Mouse (Mus musculus): ENCODE measurements around the gene Ankrd54. TPM values are rescaled to one million over a fixed set of nuclear protein-coding genes. Genes with fewer than 3 reads are reported as not detected.

Ankrd54 gene
- total and polyA plus RNA-seq, 2 experiments from 2014 or later = 14.1 to 27.1 TPM

- peaks cover 47% of the 10 kb centered on the region for H3K36me3 ChIP-seq (replicated peaks; ENCODE audit: control insufficient read depth, insufficient read depth, low read length)
- no peak overlapping the region for H3K4me3 ChIP-seq (ENCODE audit: low read depth, low read length)
- no peak for DNase-seq (ENCODE audit: low spot score)
- no peak overlapping the region for H3K4me2 ChIP-seq (ENCODE audit: low read depth, low read length)
- 92% methylated on average over 5 of the region's 5 CpGs for WGBS
- H3K27ac ChIP-seq (ENCODE audit: low read depth) = no peak overlapping the region
- no peak for ATAC-seq (ENCODE audit: insufficient read depth, low read depth)
- no peaks in the 10 kb centered on the region for H3K27me3 ChIP-seq (ENCODE audit: control insufficient read depth, insufficient read depth, low read length)
- H3K9me3 ChIP-seq (replicated peaks; ENCODE audit: control insufficient read depth, low read length) = no peaks in the 10 kb centered on the region
- no peak for TF ChIP-seq CTCF (IDR thresholded peaks at IDR 0.05; ENCODE audit: low read depth)
- TF ChIP-seq EP300 (IDR thresholded peaks at IDR 0.05; ENCODE audit: low read depth) = no peak
- no peaks in the 10 kb centered on the region for H3K4me1 ChIP-seq (ENCODE audit: control insufficient read depth, insufficient read depth)
- H3K9ac ChIP-seq (replicated peaks; ENCODE audit: low read depth, low read length) = no peak overlapping the region
These were observed 55.6 kb downstream of the Ankrd54 start for GRCm38 (mm10) chr15:79007059-79007458.

GRCm38 (mm10) chr15:79006638-79007037 is 56.1 kb downstream of the Ankrd54 start:
- H3K27me3 ChIP-seq (ENCODE audit: control insufficient read depth, insufficient read depth, low read length) = no peaks in the 10 kb centered on the region
- H3K4me1 ChIP-seq (ENCODE audit: control insufficient read depth, insufficient read depth) = no peaks in the 10 kb centered on the region
- no peak overlapping the region for H3K4me2 ChIP-seq (ENCODE audit: low read depth, low read length)
- H3K9ac ChIP-seq (replicated peaks; ENCODE audit: low read depth, low read length) = no peak overlapping the region
- no peak overlapping the region for H3K4me3 ChIP-seq (ENCODE audit: low read depth, low read length)
- TF ChIP-seq CTCF (IDR thresholded peaks at IDR 0.05; ENCODE audit: low read depth) (no peak), EP300 (IDR thresholded peaks at IDR 0.05; ENCODE audit: low read depth) (no peak)
- ATAC-seq (ENCODE audit: insufficient read depth, low read depth) (no peak), DNase-seq (ENCODE audit: low spot score) (no peak)
- H3K36me3 ChIP-seq (replicated peaks; ENCODE audit: control insufficient read depth, insufficient read depth, low read length) = peaks cover 52% of the 10 kb centered on the region
- WGBS = 78% methylated on average over 3 of the region's 3 CpGs
- H3K9me3 ChIP-seq (replicated peaks; ENCODE audit: control insufficient read depth, low read length) = no peaks in the 10 kb centered on the region
- no peak overlapping the region for H3K27ac ChIP-seq (ENCODE audit: low read depth)

GRCm38 (mm10) chr15:79005581-79005980 is 57.1 kb downstream of the Ankrd54 start:
- Histone ChIP-seq H3K27ac (ENCODE audit: low read depth) (no peak overlapping the region), H3K36me3 (replicated peaks; ENCODE audit: control insufficient read depth, insufficient read depth, low read length) (peaks cover 62% of the 10 kb centered on the region), H3K4me3 (ENCODE audit: low read depth, low read length) (no peak overlapping the region), H3K4me2 (ENCODE audit: low read depth, low read length) (no peak overlapping the region), H3K27me3 (ENCODE audit: control insufficient read depth, insufficient read depth, low read length) (no peaks in the 10 kb centered on the region), H3K4me1 (ENCODE audit: control insufficient read depth, insufficient read depth) (no peaks in the 10 kb centered on the region), H3K9me3 (replicated peaks; ENCODE audit: control insufficient read depth, low read length) (no peaks in the 10 kb centered on the region), H3K9ac (replicated peaks; ENCODE audit: low read depth, low read length) (no peak overlapping the region)
- TF ChIP-seq EP300 (IDR thresholded peaks at IDR 0.05; ENCODE audit: low read depth) (no peak), CTCF (IDR thresholded peaks at IDR 0.05; ENCODE audit: low read depth) (no peak)
- WGBS = 88% methylated on average over 9 of the region's 9 CpGs
- DNase-seq (ENCODE audit: low spot score) (no peak), ATAC-seq (ENCODE audit: insufficient read depth, low read depth) (no peak)

Other genes starting within 250 kb of the Ankrd54 start
- gene Cdc42ep1, start 220.3 kb downstream of the Ankrd54 start, total RNA-seq (2014; rRNA removed; ENCODE audit: low replicate concordance) = 44.7 and 52.5 TPM in 2 replicates
- 27.1 and 27.4 TPM in 2 replicates for gene Cdc42ep1, start 220.3 kb downstream of the Ankrd54 start, polyA plus RNA-seq (2015; fragmentation: Nextera tagmentation; extraction: Ambion mirVana)
- 4.6 TPM in 1 of 2 replicates, not detected in the other for gene Lgals2, start 207.4 kb downstream of the Ankrd54 start, total RNA-seq (2014; rRNA removed; ENCODE audit: low replicate concordance)
- 0.27 and 0.36 TPM in 2 replicates for gene Lgals2, start 207.4 kb downstream of the Ankrd54 start, polyA plus RNA-seq (2015; fragmentation: Nextera tagmentation; extraction: Ambion mirVana)
- gene Gga1, start 185.7 kb downstream of the Ankrd54 start, total RNA-seq (2014; rRNA removed; ENCODE audit: low replicate concordance) = 32.4 and 40.5 TPM in 2 replicates
- 30.1 and 32.4 TPM in 2 replicates for gene Gga1, start 185.7 kb downstream of the Ankrd54 start, polyA plus RNA-seq (2015; fragmentation: Nextera tagmentation; extraction: Ambion mirVana)
- 0.73 TPM in 1 of 2 replicates, not detected in the other for gene Gm49510, start 163.2 kb downstream of the Ankrd54 start, total RNA-seq (2014; rRNA removed; ENCODE audit: low replicate concordance)
- gene Gm49510, start 163.2 kb downstream of the Ankrd54 start, polyA plus RNA-seq (2015; fragmentation: Nextera tagmentation; extraction: Ambion mirVana) = 0.08 and 0.18 TPM in 2 replicates
- gene Sh3bp1, start 163.1 kb downstream of the Ankrd54 start, total RNA-seq (2014; rRNA removed; ENCODE audit: low replicate concordance) = 9.8 and 11.7 TPM in 2 replicates
- gene Sh3bp1, start 163.1 kb downstream of the Ankrd54 start, polyA plus RNA-seq (2015; fragmentation: Nextera tagmentation; extraction: Ambion mirVana) = 6.4 and 7.0 TPM in 2 replicates
- gene Pdxp, start 149.0 kb downstream of the Ankrd54 start, total RNA-seq (2014; rRNA removed; ENCODE audit: low replicate concordance) = 25.8 and 46.0 TPM in 2 replicates
- gene Pdxp, start 149.0 kb downstream of the Ankrd54 start, polyA plus RNA-seq (2015; fragmentation: Nextera tagmentation; extraction: Ambion mirVana) = 7.7 and 8.3 TPM in 2 replicates
- gene Lgals1, start 136.2 kb downstream of the Ankrd54 start, total RNA-seq (2014; rRNA removed; ENCODE audit: low replicate concordance) = 460 and 709 TPM in 2 replicates
- gene Lgals1, start 136.2 kb downstream of the Ankrd54 start, polyA plus RNA-seq (2015; fragmentation: Nextera tagmentation; extraction: Ambion mirVana) = 800 and 870 TPM in 2 replicates
- gene Nol12, start 128.0 kb downstream of the Ankrd54 start, total RNA-seq (2014; rRNA removed; ENCODE audit: low replicate concordance) = 3.4 TPM in 1 of 2 replicates, not detected in the other
- 23.3 TPM in 2 replicates for gene Nol12, start 128.0 kb downstream of the Ankrd54 start, polyA plus RNA-seq (2015; fragmentation: Nextera tagmentation; extraction: Ambion mirVana)
- 45.3 and 80.0 TPM in 2 replicates for gene Triobp, start 115.2 kb downstream of the Ankrd54 start, total RNA-seq (2014; rRNA removed; ENCODE audit: low replicate concordance)
- 19.1 and 20.0 TPM in 2 replicates for gene Triobp, start 115.2 kb downstream of the Ankrd54 start, polyA plus RNA-seq (2015; fragmentation: Nextera tagmentation; extraction: Ambion mirVana)
- gene H1f0, start 34.4 kb downstream of the Ankrd54 start, total RNA-seq (2014; rRNA removed; ENCODE audit: low replicate concordance) = 318 and 358 TPM in 2 replicates
- gene H1f0, start 34.4 kb downstream of the Ankrd54 start, polyA plus RNA-seq (2015; fragmentation: Nextera tagmentation; extraction: Ambion mirVana) = 210 and 229 TPM in 2 replicates
- not detected in 2 replicates for gene Galr3, start 21.0 kb downstream of the Ankrd54 start, total RNA-seq (2014; rRNA removed; ENCODE audit: low replicate concordance)
- not detected in 2 replicates for gene Galr3, start 21.0 kb downstream of the Ankrd54 start, polyA plus RNA-seq (2015; fragmentation: Nextera tagmentation; extraction: Ambion mirVana)
- gene Eif3l, start 12.3 kb upstream of the Ankrd54 start, total RNA-seq (2014; rRNA removed; ENCODE audit: low replicate concordance) = 183 and 210 TPM in 2 replicates
- gene Eif3l, start 12.3 kb upstream of the Ankrd54 start, polyA plus RNA-seq (2015; fragmentation: Nextera tagmentation; extraction: Ambion mirVana) = 114 and 123 TPM in 2 replicates
- 45.9 and 52.9 TPM in 2 replicates for gene Micall1, start 46.0 kb upstream of the Ankrd54 start, total RNA-seq (2014; rRNA removed; ENCODE audit: low replicate concordance)
- gene Micall1, start 46.0 kb upstream of the Ankrd54 start, polyA plus RNA-seq (2015; fragmentation: Nextera tagmentation; extraction: Ambion mirVana) = 13.2 and 19.0 TPM in 2 replicates
- 50.2 and 84.8 TPM in 2 replicates for gene Polr2f, start 78.1 kb upstream of the Ankrd54 start, total RNA-seq (2014; rRNA removed; ENCODE audit: low replicate concordance)
- 271 and 286 TPM in 2 replicates for gene Polr2f, start 78.1 kb upstream of the Ankrd54 start, polyA plus RNA-seq (2015; fragmentation: Nextera tagmentation; extraction: Ambion mirVana)
- 2.2 TPM in 1 of 2 replicates, not detected in the other for gene 1700088E04Rik, start 78.4 kb upstream of the Ankrd54 start, total RNA-seq (2014; rRNA removed; ENCODE audit: low replicate concordance)
- gene 1700088E04Rik, start 78.4 kb upstream of the Ankrd54 start, polyA plus RNA-seq (2015; fragmentation: Nextera tagmentation; extraction: Ambion mirVana) = 8.8 and 10.7 TPM in 2 replicates
- gene Sox10, start 102.3 kb upstream of the Ankrd54 start, total RNA-seq (2014; rRNA removed; ENCODE audit: low replicate concordance) = 0.31 and 0.53 TPM in 2 replicates
- gene Sox10, start 102.3 kb upstream of the Ankrd54 start, polyA plus RNA-seq (2015; fragmentation: Nextera tagmentation; extraction: Ambion mirVana) = 0.12 and 0.34 TPM in 2 replicates
- 23.8 and 27.2 TPM in 2 replicates for gene Pick1, start 166.3 kb upstream of the Ankrd54 start, total RNA-seq (2014; rRNA removed; ENCODE audit: low replicate concordance)
- gene Pick1, start 166.3 kb upstream of the Ankrd54 start, polyA plus RNA-seq (2015; fragmentation: Nextera tagmentation; extraction: Ambion mirVana) = 26.9 and 29.8 TPM in 2 replicates
- 0.12 and 0.80 TPM in 2 replicates for gene Gm49486, start 166.5 kb upstream of the Ankrd54 start, total RNA-seq (2014; rRNA removed; ENCODE audit: low replicate concordance)
- gene Gm49486, start 166.5 kb upstream of the Ankrd54 start, polyA plus RNA-seq (2015; fragmentation: Nextera tagmentation; extraction: Ambion mirVana) = 0.74 and 1.0 TPM in 2 replicates
- 0.73 and 1.8 TPM in 2 replicates for gene Slc16a8, start 191.9 kb upstream of the Ankrd54 start, total RNA-seq (2014; rRNA removed; ENCODE audit: low replicate concordance)
- 0.67 and 0.97 TPM in 2 replicates for gene Slc16a8, start 191.9 kb upstream of the Ankrd54 start, polyA plus RNA-seq (2015; fragmentation: Nextera tagmentation; extraction: Ambion mirVana)
- gene Baiap2l2, start 222.6 kb upstream of the Ankrd54 start, total RNA-seq (2014; rRNA removed; ENCODE audit: low replicate concordance) = 0.23 and 0.27 TPM in 2 replicates
- 2.2 and 4.5 TPM in 2 replicates for gene Baiap2l2, start 222.6 kb upstream of the Ankrd54 start, polyA plus RNA-seq (2015; fragmentation: Nextera tagmentation; extraction: Ambion mirVana)

Data from heart, postnatal 0 days (tissue).